Mouse (Mus musculus): ENCODE measurements at regions not wholly inside any gene's neighbourhood (a gene's known extent, or its start where the extent isn't known, plus 50 kb on each side); places are given as distances from the start of the nearest gene placed in this dataset.
"Not testable (repeated sequence)": the region's sequence is repeated elsewhere in the genome, so short reads cannot be mapped to it uniquely, and the experiment has no call there.

DNA sequence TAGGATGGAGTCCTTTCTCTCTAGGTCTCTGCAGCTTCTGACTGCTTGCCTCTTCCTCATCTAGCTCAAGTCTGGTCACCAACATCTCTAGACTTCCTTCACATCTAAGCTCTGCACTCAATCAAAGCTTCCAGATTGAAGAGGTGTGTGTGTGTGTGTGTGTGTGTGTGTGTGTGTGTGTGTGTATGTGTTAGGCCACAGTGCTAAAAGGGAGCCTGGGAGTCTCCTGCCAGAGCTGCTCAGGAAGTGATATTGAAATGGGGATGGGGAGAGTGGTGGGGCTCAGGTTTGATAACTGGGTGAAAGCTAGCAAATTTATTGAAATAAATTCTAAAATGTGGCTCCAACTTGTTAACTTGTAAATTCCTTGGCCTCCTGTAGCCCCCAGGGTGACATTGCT lies 73.3 kb downstream of the Gm31371 start:
- DNase-seq, result not testable (repeated sequence)

DNA sequence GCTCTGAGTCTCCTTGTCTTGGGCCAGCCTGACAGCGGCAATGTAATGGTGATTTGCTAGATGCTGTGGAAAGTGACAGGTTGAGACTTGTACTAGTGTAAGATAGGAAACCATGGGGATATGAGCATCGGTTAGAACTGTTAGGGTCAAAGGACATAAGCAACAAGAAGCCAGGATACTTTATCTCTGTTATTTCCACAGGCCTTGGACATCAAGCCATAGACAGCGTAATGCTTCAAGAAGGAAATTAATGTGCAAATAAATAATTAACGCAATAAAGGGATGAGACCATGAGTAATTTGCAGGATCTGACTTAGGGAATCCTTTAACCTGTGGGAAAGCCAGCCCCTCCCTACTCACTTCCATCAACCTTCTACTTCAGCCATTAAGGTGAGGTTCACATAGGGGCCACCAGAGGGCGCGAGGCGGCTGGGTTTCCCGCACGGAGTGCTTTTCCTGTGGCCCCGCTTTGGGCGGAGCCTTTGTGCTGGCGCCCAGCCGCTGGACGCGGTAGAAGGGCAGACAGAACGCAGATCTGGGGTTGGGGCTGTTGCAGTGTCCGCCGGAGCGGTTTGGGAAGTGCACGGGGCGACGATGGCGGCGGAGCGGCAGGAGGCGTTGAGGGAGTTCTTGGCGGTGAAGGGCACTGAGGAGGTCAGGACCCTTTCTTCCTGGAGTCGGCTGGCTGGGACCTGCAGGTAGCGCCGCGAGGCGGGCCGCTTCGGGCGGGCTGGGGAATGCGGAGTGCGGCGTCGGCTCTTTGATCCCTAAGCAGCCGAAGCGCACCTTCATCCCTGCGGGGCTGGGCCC lies 76.5 kb downstream of the Gm31371 start:
- peak; percentile 39 to 53 for DNase-seq

DNA sequence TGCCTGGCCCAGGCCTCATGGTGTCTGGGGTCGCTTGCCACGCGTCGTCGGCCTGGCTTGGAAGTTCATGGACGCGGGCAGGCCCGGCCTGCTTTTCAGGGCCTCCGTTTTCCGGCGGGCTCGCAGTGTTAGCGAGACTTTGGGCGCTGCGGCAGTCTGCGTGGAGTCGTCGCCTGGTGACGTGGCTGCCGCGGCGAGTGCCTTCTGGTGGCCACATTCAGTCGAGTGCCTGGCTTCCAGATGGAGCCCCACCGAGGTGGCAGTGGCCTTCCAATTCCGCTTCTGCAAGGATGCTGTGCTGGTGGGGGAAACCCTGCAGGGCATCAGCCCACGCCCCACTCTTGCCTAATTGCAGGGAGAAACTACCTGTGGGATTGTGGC lies 77.1 kb downstream of the Gm31371 start:
- DNase-seq, result peak in 1 of 2 experiments; percentile 14

- peak in 1 of 2 experiments; percentile 11 for DNase-seq
Measured at GRCm38 (mm10) chr8:20008106-20008505, 104.9 kb downstream of the Gm31371 start.

DNA sequence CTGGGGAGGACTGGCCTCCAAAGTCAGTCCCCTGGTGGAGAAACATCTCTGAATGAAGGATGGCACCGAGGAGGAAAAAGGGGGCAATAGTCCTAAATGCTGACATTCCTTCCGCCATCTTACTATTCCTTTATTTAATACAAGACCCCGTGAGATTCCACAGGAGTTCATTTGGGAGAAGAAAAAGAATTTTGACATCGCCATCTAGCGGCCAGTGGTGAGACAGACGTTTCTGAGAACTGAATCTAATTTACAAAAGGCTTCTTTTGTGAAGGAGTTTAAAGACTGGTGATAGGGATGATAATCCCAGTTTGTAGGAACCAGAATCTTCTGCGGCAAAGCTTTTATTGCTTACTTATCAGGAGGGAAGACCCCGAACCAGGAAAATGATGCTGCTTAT lies 107.8 kb downstream of the Gm31371 start:
- not testable (repeated sequence) for DNase-seq

GRCm38 (mm10) chr8:20013278-20013677 lies 110.1 kb downstream of the Gm31371 start:
- DNase-seq, result peak in 1 of 2 experiments; percentile 7

GRCm38 (mm10) chr8:20014451-20015130 lies 111.4 kb downstream of the Gm31371 start:
- not testable (repeated sequence) for DNase-seq

GRCm38 (mm10) chr8:20015411-20016081 lies 112.4 kb downstream of the Gm31371 start:
- not testable (repeated sequence) for DNase-seq

GRCm38 (mm10) chr8:20016082-20016840 lies 113.1 kb downstream of the Gm31371 start:
- DNase-seq, result peak; percentile 21 to 33

- not testable (repeated sequence) for DNase-seq
Measured at GRCm38 (mm10) chr8:20025521-20025920, 122.3 kb downstream of the Gm31371 start.

DNA sequence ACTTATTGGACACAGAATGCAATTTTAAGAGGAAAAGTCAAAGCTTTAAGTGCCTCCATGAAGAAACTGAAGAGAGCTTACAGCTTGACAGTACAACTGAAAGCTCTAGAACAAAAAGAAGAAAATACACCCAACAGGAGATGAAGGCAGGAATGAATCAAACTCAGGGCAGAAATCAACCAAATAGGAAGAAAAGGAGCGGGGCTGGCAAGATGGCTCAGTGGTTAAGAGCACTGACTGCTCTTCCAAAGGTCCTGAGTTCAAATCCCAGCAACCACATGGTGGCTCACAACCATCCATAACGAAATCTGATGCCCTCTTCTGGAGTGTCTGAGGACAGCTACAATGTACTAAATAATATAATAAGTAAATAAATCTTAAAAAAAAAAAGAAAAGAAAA lies 124.8 kb downstream of the Gm31371 start:
- not testable (repeated sequence) for DNase-seq

DNA sequence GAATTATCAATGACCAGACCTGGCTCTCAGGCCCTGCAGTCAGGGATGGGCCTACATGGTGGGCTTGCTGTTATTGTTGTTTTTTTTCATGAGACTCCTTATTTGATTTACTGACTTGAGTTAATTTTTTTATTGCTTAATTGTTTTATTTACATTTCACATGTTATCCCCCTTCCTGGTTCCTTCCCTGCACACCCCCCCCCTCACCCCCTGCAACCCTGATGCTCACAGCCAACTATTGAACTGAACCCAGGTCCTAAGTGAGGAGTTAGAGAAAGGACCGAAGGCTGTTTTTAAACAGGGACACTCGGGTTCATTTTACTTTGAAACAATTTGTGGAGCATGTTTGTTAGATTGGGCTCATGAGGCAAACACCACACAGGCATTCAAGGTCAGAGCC lies 126.9 kb downstream of the Gm31371 start:
- DNase-seq, result not testable (repeated sequence)

- peak in 1 of 2 experiments; percentile 5 for DNase-seq
Measured at GRCm38 (mm10) chr8:20057626-20058025, 154.4 kb downstream of the Gm31371 start.

DNA sequence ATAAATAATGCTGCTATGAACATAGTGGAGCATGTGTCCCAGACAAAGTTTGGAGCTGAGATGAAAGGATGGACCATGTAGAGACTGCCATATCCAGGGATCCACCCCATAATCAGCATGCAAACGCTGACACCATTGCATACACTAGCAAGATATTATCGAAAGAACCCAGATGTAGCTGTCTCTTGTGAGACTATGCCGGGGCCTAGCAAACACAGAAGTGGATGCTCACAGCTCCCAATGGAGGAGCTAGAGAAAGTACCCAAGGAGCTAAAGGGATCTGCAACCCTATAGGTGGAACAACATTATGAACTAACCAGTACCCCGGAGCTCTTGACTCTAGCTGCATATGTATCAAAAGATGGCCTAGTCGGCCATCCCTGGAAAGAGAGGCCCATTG lies 194.9 kb downstream of the Gm31371 start:
- DNase-seq, result not testable (repeated sequence)

- not testable (repeated sequence) for DNase-seq
Measured at GRCm38 (mm10) chr8:20100241-20100640, 197.0 kb downstream of the Gm31371 start.

GRCm38 (mm10) chr8:20102374-20102773 lies 199.2 kb downstream of the Gm31371 start:
- not testable (repeated sequence) for DNase-seq

DNA sequence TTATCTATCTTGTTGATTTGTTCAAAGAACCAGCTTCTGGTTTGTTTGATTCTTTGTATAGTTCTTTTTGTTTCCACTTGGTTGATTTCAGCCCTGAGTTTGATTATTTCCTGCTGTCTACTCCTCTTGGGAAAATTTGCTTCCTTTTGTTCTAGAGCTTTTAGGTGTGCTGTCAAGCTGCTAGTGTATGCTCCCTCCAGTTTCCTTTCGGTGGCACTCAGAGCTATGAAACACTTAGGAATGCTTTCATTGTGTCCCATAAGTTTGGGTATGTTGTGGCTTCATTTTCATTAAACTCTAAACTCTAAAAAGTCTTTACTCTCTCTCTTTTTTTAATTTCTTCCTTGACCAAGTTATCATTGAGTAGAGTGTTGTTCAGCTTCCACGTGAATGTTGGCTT lies 204.0 kb downstream of the Gm31371 start:
- not testable (repeated sequence) for DNase-seq

DNA sequence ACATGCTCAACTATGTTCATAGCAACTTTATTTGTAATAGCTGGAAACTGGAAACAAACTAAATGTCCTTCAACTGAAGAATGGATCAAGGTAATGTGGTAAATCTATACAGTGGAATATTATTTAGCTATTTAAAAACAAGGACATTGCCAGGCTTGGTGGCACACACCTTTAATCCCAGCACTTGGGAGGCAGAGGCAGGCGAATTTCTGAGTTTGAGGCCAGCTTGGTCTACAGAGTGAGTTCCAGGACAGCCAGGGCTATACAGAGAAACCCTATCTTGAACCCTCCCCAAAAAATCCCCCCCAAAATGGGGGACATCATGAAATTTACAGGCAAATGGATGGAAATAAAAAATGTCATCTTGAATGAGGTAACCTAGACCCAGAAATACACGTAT lies 213.6 kb downstream of the Gm31371 start:
- DNase-seq, result not testable (repeated sequence)

DNA sequence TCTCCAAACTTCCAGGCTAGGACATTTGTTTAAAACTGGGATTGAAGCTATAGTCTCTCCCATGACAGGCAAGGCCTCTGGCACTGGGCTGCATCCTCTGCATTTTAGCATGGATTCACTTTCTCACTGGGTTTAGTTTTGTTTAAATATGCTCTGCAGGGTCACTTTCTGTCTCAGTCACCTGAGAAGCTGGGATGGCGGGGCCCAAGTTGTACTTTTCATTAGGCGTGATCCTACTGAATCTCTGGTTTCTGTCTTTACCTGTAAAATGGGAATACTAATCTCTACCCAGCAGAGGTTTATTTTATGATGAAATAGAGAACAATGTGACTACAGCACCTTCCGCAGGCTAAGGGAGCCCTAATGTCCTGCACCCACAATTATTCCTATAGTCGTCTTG lies 216.4 kb downstream of the Gm31371 start:
- not testable (repeated sequence) for DNase-seq

DNA sequence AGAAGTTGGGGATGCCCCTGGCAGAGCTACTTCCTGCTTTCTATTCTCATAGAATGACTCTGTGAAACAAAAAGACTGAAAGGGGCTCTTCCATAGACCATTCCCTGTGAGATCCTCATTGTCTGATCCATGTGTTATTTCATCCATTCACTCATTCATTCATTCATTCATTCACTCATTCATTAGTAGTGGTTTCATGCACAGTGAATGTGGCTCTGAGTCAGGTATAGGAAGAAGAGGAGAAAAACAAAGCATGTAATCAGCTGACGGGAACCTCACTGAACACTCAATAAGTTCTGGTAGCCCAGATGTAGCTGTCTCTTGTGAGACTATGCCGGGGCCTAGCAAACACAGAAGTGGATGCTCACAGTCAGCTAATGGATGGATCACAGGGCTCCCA lies 217.0 kb downstream of the Gm31371 start:
- not testable (repeated sequence) for DNase-seq

DNA sequence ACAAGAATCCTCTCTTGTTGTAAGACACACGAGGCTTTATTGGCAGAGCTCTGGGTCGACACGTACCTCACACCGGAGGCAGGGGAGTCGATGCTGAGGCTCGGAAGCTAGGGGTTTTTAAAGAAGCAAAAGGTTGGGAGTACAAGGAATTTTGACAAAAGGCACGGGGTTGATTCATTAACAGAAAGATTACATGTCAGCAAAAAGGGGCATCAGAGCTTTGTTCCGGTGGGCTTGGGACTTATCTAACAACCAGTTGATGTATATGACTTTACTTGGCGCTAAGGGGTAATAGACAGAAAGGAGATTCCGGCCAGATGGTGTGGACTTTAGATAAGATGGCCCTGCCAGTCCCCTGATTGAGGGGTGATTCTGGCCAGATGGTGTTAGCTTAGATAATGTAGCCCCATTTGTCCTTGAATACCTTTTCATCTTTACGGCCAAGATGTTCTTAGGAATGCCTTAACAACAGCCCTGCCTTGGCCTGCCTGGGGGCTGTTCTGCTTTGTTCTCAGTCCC lies 218.3 kb downstream of the Gm31371 start:
- DNase-seq, result not testable (repeated sequence)

All from cerebellum, postnatal 36 days (tissue).